ENCODE assay signal across 23 mouse cellular contexts in genomic region chr16:50251417-50251975, GRCm38 (mm10).
DNase-seq lines count a peak whose midpoint lies in the region; ATAC-seq and TF ChIP-seq lines count a peak whose summit lies in the region.
"Had no signal": no experiment of that assay in that cellular context is flagged by ENCODE, and none has a peak within 500 bp of the region (broad histone marks: within the 10 kb centered on the region; RNA-seq: fewer than 3 reads in every experiment).

No protein-coding gene starts in this region.

- 0 out of 2 replicates have a peak, but pooled peaks cover 2% of the 10 kb centered on the region for H3K4me1 ChIP-seq in kidney, adult 2 months (ENCODE audit: control insufficient read depth, insufficient read depth, low read length)
- H3K4me1 ChIP-seq in lung, embryonic 16.5 days (replicated peaks; ENCODE audit: control insufficient read depth, insufficient read depth, low read length), result 0 out of 2 replicates have a peak, but pooled peaks cover 2% of the 10 kb centered on the region
- H3K4me1 ChIP-seq: embryonic facial prominence, embryonic 15.5 days; heart, embryonic 13.5 days; hindbrain, embryonic 12.5 days had no signal

- no peak overlapping the region for H3K4me3 ChIP-seq in kidney, adult 2 months (ENCODE audit: insufficient read depth, low read depth, low read length)
- no peak overlapping the region for H3K4me3 ChIP-seq in lung, embryonic 16.5 days (ENCODE audit: low read length)
- H3K4me3 ChIP-seq: embryonic facial prominence, embryonic 15.5 days; erythroblast, embryonic 14.5 days; forebrain, embryonic 15.5 days; heart, embryonic 13.5 days; hindbrain, embryonic 12.5 days had no signal

- no peaks in the 10 kb centered on the region for H3K27me3 ChIP-seq in kidney, adult 2 months (replicated peaks; ENCODE audit: control insufficient read depth, insufficient read depth, low read length)
- H3K27me3 ChIP-seq in lung, embryonic 16.5 days (ENCODE audit: control insufficient read depth, insufficient read depth, low read depth, low read length), result no peaks in the 10 kb centered on the region
- H3K27me3 ChIP-seq: CH12.LX; embryonic facial prominence, embryonic 15.5 days; forebrain, embryonic 15.5 days; heart, embryonic 13.5 days; hindbrain, embryonic 12.5 days; Patski had no signal

- H3K9ac ChIP-seq in lung, embryonic 16.5 days (ENCODE audit: low read length), result no peak overlapping the region
- H3K9ac ChIP-seq: embryonic facial prominence, embryonic 15.5 days; forebrain, embryonic 15.5 days; heart, embryonic 13.5 days; hindbrain, embryonic 12.5 days had no signal

- no peaks in the 10 kb centered on the region for H3K9me3 ChIP-seq in lung, embryonic 16.5 days (ENCODE audit: control insufficient read depth, low read length)
- H3K9me3 ChIP-seq: embryonic facial prominence, embryonic 15.5 days; forebrain, embryonic 15.5 days; heart, embryonic 13.5 days; hindbrain, embryonic 12.5 days had no signal

- DNase-seq in adrenal gland, postnatal 14 days, result peak; percentile 8
- DNase-seq in adrenal gland, postnatal 10 days, result no peak
- DNase-seq in kidney, adult 2 months, result peak; percentile 14
- DNase-seq in kidney, postnatal 4 days, result no peak
- DNase-seq in lung, postnatal 25 days (ENCODE audit: low spot score), result no peak
- peak; percentile 74 for DNase-seq in fat pad, adult 2 months (ENCODE audit: extremely low read depth, low read depth, low spot score)
- no peak for DNase-seq in B cell, adult 2 months
- DNase-seq: cerebellum, adult 11 months; cerebellum, adult 9-11 months; embryo, embryonic 11 days; gastrocnemius, postnatal 10 days; heart, postnatal 36 days had no signal

- no peak overlapping the region for H3K27ac ChIP-seq in kidney, adult 2 months (ENCODE audit: insufficient read depth, low read depth, low read length)
- H3K27ac ChIP-seq in lung, embryonic 16.5 days (ENCODE audit: low read length), result peak overlapping the region; percentile 20
- H3K27ac ChIP-seq: embryonic facial prominence, embryonic 15.5 days; forebrain, embryonic 15.5 days; heart, embryonic 13.5 days; hindbrain, embryonic 12.5 days had no signal

- ATAC-seq in lung, embryonic 16.5 days (ENCODE audit: low read depth), result no peak
- ATAC-seq: activated CD4-positive, CD25-positive, alpha-beta regulatory T cell, adult 4 months; forebrain, embryonic 15.5 days; hindbrain, embryonic 16.5 days; inflammation-experienced regulatory T-cells, adult 6 months; Patski had no signal

- 61% methylated on average over 6 of the region's 6 CpGs for WGBS in kidney, adult 2 months
- 49% methylated on average over 6 of the region's 6 CpGs for WGBS in lung, embryonic 16.5 days

- no peak for TF ChIP-seq POLR2A in kidney, adult 2 months (IDR thresholded peaks at IDR 0.05; ENCODE audit: low read depth, low read length)

- H3K4me2 ChIP-seq in lung, embryonic 16.5 days (ENCODE audit: low read depth, low read length), result no peak overlapping the region
- H3K4me2 ChIP-seq: embryonic facial prominence, embryonic 15.5 days; forebrain, embryonic 15.5 days; heart, embryonic 13.5 days; hindbrain, embryonic 12.5 days had no signal

- TF ChIP-seq CTCF in kidney, adult 2 months (conservative IDR thresholded peaks at IDR 0.05; ENCODE audit: insufficient read depth, insufficient read length, low read depth, low read length), result no peak

- no peaks in the 10 kb centered on the region; the same call in 1 of the 2 replicates for H3K36me3 ChIP-seq in kidney, adult 2 months (ENCODE audit: control insufficient read depth, insufficient read depth, low read length)
- no peaks in the 10 kb centered on the region for H3K36me3 ChIP-seq in lung, embryonic 16.5 days (ENCODE audit: control insufficient read depth, insufficient read depth, low read length)
- H3K36me3 ChIP-seq: embryonic facial prominence, embryonic 15.5 days; forebrain, embryonic 15.5 days; hindbrain, embryonic 12.5 days had no signal

Comparison
In these comparisons a context has a peak if more than half of its experiments do, and no peak if none do; other contexts are left out.
1. DNase-seq: peak in adrenal gland, postnatal 14 days (single experiment), kidney, adult 2 months (single experiment) and fat pad, adult 2 months (single experiment); none in adrenal gland, postnatal 10 days (single experiment), kidney, postnatal 4 days (0 of 2), lung, postnatal 25 days (single experiment) and B cell, adult 2 months (0 of 2).